Mouse (Mus musculus) brown adipose tissue, adult 24 weeks (tissue): ENCODE results near the gene Tcaf3. TPM values are rescaled to one million over a fixed set of nuclear protein-coding genes. Genes with fewer than 3 reads are reported as not detected.

ENCODE experiments used
- H3K27ac ChIP-seq: fragments of 200-500 bp; replicated peaks from 2 replicates; pipeline ENCODE4 v1.5.1; 2012; ENCODE audit warnings: low read depth, mild to moderate bottlenecking, low read length
- H3K4me1 ChIP-seq: fragments of 200-500 bp; 2 replicates; pipeline ENCODE4 v1.6.1; 2012; ENCODE audit warnings: low read length, mixed read lengths; ENCODE audit not compliant: control insufficient read depth, insufficient read depth, insufficient read length
- H3K4me3 ChIP-seq: fragments of 200-500 bp; 2 replicates; pipeline ENCODE4 v1.5.1; 2012; ENCODE audit warnings: low read depth, mild to moderate bottlenecking, low read length, moderate library complexity; ENCODE audit not compliant: insufficient read depth
- polyA plus RNA-seq: library from polyadenylated mRNA; stranded (reverse); fragments of >200 nt; gene quantifications from 2 replicates; pipeline ENCODE4 v1.2.4, GENCODE M21; 2012; ENCODE audit not compliant: missing spikeins, insufficient read depth, insufficient read length

The Tcaf3 gene
- not detected in 2 replicates for polyA plus RNA-seq

GRCm38 (mm10) chr6:42597592-42597991 is at the start of gene Tcaf3:
Gene Tcaf3 (minus strand): TSS chr6:42597692.
- H3K4me3 ChIP-seq: no peak within 1 kb of the TSS
- no peak within 1 kb of the TSS for H3K27ac ChIP-seq
- H3K4me1 ChIP-seq: no peaks in the 10 kb centered on the region

- Histone ChIP-seq H3K4me3 (peak within 1 kb of the TSS; percentile 59), H3K4me1 (no peaks in the 10 kb centered on the region), H3K27ac (no peak within 1 kb of the TSS)
These were observed 47.5 kb upstream of the Tcaf3 start, which contains the start of gene Tcaf2 for GRCm38 (mm10) chr6:42644912-42645549. Gene Tcaf2 (minus strand): TSS chr6:42645254.

- H3K4me3 ChIP-seq: no peak overlapping the region
- H3K27ac ChIP-seq: no peak overlapping the region
- no peaks in the 10 kb centered on the region for H3K4me1 ChIP-seq
These were observed 36.9 kb upstream of the Tcaf3 start for GRCm38 (mm10) chr6:42634393-42634792.

- no peak overlapping the region for H3K27ac ChIP-seq
- H3K4me1 ChIP-seq: no peaks in the 10 kb centered on the region
- no peak overlapping the region for H3K4me3 ChIP-seq
These were observed 33.9 kb upstream of the Tcaf3 start for GRCm38 (mm10) chr6:42631395-42631794.

DNA sequence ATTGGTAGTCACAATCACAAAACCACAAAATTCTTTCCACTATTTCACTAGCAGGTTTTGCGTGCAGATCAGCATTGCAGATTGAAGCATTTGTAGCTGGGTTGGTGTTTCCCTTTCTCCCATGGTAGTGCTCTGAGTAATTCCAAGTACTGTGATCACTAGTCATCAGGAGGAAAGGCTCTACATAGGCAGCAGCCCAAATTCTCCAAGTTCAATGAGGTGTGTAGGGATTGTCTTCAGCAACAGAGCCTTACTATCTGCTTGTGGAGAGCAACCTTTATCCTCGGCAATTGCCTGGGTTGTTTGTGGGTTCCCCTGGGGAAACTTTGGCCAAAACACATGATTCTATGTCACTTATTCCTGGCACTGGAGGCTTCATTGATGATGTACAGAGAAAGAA is 19.4 kb upstream of the Tcaf3 start:
- no peak overlapping the region for H3K27ac ChIP-seq

GRCm38 (mm10) chr6:42612218-42612617 is 14.7 kb upstream of the Tcaf3 start:
- H3K4me3 ChIP-seq: no peak overlapping the region
- H3K4me1 ChIP-seq: no peaks in the 10 kb centered on the region
- H3K27ac ChIP-seq: no peak overlapping the region

More for the DNA sequence above, 19.4 kb upstream of the Tcaf3 start:
- Histone ChIP-seq H3K4me3 (no peak overlapping the region), H3K4me1 (no peaks in the 10 kb centered on the region)

GRCm38 (mm10) chr6:42610954-42611522 is 13.5 kb upstream of the Tcaf3 start:
- Histone ChIP-seq H3K4me3 (no peak overlapping the region), H3K4me1 (no peaks in the 10 kb centered on the region), H3K27ac (no peak overlapping the region)

DNA sequence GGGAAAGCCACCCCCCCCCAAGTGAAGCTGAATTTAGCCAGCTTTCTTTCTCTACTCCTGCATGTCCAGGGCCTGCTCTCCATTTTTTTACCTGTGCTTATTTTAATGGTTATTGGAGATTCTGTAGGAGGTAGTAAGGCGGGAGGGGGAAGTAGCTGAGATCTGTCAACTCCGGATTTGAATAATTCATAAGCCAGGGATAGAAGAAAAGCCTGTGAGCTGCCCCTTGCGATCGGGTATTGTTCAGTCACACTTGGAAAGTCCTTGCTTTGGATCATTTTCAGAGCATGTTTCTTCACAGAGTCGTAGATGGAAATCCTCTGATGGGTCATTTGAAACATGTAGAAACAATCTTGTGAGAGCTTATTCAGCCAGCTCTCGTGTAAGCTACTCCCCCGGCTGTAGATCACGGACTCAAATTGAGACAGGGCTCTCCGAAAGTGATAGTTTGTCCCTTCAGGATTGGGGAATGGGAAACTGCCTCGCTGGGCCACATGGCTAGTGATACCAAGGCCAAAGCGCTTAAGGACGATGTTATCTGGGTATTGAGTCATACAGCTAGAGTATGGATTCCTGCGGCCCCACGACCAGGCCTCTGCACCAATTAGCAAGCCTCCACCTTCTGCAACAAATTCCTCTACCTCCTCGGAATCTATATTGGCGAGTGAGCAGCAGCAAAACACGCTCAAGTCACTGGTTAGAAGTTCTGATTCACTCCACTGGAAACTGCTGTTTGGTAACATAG is 4.2 kb downstream of the Tcaf3 start:
- no peak overlapping the region for H3K4me3 ChIP-seq
- H3K27ac ChIP-seq: no peak overlapping the region
- H3K4me1 ChIP-seq: no peaks in the 10 kb centered on the region

GRCm38 (mm10) chr6:42586569-42586968 is 10.9 kb downstream of the Tcaf3 start:
- no peak overlapping the region for H3K4me3 ChIP-seq
- H3K4me1 ChIP-seq: no peaks in the 10 kb centered on the region
- H3K27ac ChIP-seq: no peak overlapping the region

GRCm38 (mm10) chr6:42583488-42583872 is 14.0 kb downstream of the Tcaf3 start:
- Histone ChIP-seq H3K4me3 (no peak overlapping the region), H3K27ac (no peak overlapping the region), H3K4me1 (no peaks in the 10 kb centered on the region)

GRCm38 (mm10) chr6:42582741-42583487 is 14.6 kb downstream of the Tcaf3 start:
- H3K27ac ChIP-seq: no peak overlapping the region
- no peak overlapping the region for H3K4me3 ChIP-seq
- H3K4me1 ChIP-seq: no peaks in the 10 kb centered on the region

DNA sequence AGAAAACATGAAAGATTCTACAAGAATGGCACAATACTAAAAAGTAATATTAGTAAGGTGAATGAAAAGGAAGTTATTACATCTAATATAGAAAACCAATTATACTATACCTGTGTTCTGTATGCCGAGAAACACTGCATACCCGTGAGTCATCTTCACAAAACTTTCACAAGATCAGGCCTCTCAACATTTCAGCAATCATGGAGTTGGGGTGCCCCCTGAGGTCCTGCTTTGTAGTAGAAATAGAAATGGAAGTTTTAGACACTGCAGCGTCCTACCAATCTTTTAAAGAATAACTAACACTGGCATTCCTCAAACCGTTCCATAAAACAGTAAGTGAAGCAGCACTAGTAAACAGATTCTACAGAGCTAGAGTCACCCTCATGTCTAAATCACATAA is 18.8 kb downstream of the Tcaf3 start:
- Histone ChIP-seq H3K27ac (no peak overlapping the region), H3K4me3 (no peak overlapping the region), H3K4me1 (no peaks in the 10 kb centered on the region)

DNA sequence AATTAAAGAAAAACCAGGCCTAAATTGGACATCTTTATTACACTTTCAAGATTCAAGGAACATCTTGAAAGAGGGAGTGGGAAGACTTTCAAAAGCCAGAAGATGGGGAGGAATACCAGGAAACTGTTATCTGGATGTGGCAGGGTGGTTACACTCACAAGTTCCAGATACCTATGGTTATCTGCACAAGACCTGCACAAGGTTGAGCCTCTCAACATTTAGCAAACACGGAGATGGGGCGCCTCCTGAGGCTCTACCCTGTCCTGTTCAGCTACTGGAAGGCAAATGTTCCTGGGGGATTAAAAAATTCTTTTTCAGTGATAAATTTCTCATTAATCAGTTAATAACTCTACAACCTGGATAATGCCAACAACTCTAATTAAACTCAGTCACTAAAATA is 20.1 kb downstream of the Tcaf3 start:
- no peak overlapping the region for H3K4me3 ChIP-seq
- H3K4me1 ChIP-seq: no peaks in the 10 kb centered on the region
- no peak overlapping the region for H3K27ac ChIP-seq

- Histone ChIP-seq H3K4me3 (no peak overlapping the region), H3K4me1 (no peaks in the 10 kb centered on the region), H3K27ac (no peak overlapping the region)
These were observed 29.3 kb downstream of the Tcaf3 start for GRCm38 (mm10) chr6:42568205-42568604.

GRCm38 (mm10) chr6:42566076-42566598 is 31.4 kb downstream of the Tcaf3 start:
- Histone ChIP-seq H3K4me1 (no peaks in the 10 kb centered on the region), H3K27ac (no peak overlapping the region), H3K4me3 (no peak overlapping the region)
